ENCODE assay signal across 15 mouse cellular contexts in genomic region chr7:99699106-99699505, GRCm38 (mm10). TPM values are rescaled to one million over a fixed set of nuclear protein-coding genes. Genes with fewer than 3 reads are reported as not detected.
DNase-seq lines count a peak whose midpoint lies in the region; ATAC-seq lines count a peak whose summit lies in the region.
"Had no signal": no experiment of that assay in that cellular context is flagged by ENCODE, and none has a peak within 500 bp of the region (broad histone marks: within the 10 kb centered on the region; RNA-seq: fewer than 3 reads in every experiment).

No protein-coding gene starts in this region.

- H3K27me3 ChIP-seq in embryonic facial prominence, embryonic 14.5 days (replicated peaks; ENCODE audit: control insufficient read depth, insufficient read depth, low read length), result no peaks in the 10 kb centered on the region
- H3K27me3 ChIP-seq in embryonic facial prominence, embryonic 10.5 days (replicated peaks; ENCODE audit: low read depth, poor library complexity, severe bottlenecking), result no peaks in the 10 kb centered on the region
- H3K27me3 ChIP-seq in kidney, embryonic 15.5 days, result no peaks in the 10 kb centered on the region
- H3K27me3 ChIP-seq in neural tube, embryonic 13.5 days, result no peaks in the 10 kb centered on the region
- H3K27me3 ChIP-seq: liver, embryonic 15.5 days had no signal

- H3K4me3 ChIP-seq in embryonic facial prominence, embryonic 14.5 days (ENCODE audit: low read depth, low read length), result no peak overlapping the region
- H3K4me3 ChIP-seq in embryonic facial prominence, embryonic 10.5 days, result no peak overlapping the region
- H3K4me3 ChIP-seq in kidney, embryonic 15.5 days (replicated peaks), result no peak overlapping the region
- H3K4me3 ChIP-seq in neural tube, embryonic 13.5 days, result no peak overlapping the region
- H3K4me3 ChIP-seq: limb, embryonic 10.5 days; liver, embryonic 15.5 days had no signal

- H3K4me2 ChIP-seq in embryonic facial prominence, embryonic 14.5 days (ENCODE audit: low read depth, low read length), result no peak overlapping the region
- H3K4me2 ChIP-seq in kidney, embryonic 15.5 days, result no peak overlapping the region
- H3K4me2 ChIP-seq in neural tube, embryonic 13.5 days, result no peak overlapping the region
- H3K4me2 ChIP-seq: liver, embryonic 15.5 days; midbrain, embryonic 11.5 days had no signal

- WGBS in embryonic facial prominence, embryonic 14.5 days, result 39% methylated on average over 3 of the region's 3 CpGs
- 53% methylated on average over 3 of the region's 3 CpGs for WGBS in embryonic facial prominence, embryonic 10.5 days
- WGBS in kidney, embryonic 15.5 days, result 31% methylated on average over 3 of the region's 3 CpGs
- WGBS in neural tube, embryonic 13.5 days, result 29% methylated on average over 3 of the region's 3 CpGs

- H3K9me3 ChIP-seq in embryonic facial prominence, embryonic 14.5 days (ENCODE audit: control insufficient read depth, low read length), result no peaks in the 10 kb centered on the region
- no peaks in the 10 kb centered on the region for H3K9me3 ChIP-seq in embryonic facial prominence, embryonic 10.5 days
- no peaks in the 10 kb centered on the region for H3K9me3 ChIP-seq in kidney, embryonic 15.5 days (replicated peaks)
- no peaks in the 10 kb centered on the region for H3K9me3 ChIP-seq in neural tube, embryonic 13.5 days
- H3K9me3 ChIP-seq: limb, embryonic 10.5 days; liver, embryonic 15.5 days had no signal

- DNase-seq in embryonic facial prominence, embryonic 14.5 days (ENCODE audit: low spot score), result peak; percentile 26
- no peak for DNase-seq in embryonic facial prominence, embryonic 10.5 days (ENCODE audit: low spot score)
- DNase-seq in kidney, postnatal 4 days, result no peak
- DNase-seq in neural tube, embryonic 10.5 days (ENCODE audit: extremely low spot score, low spot score), result no peak
- no peak for DNase-seq in thymus, postnatal 25 days
- no peak for DNase-seq in ovary, postnatal 10 days (ENCODE audit: low spot score)
- DNase-seq: embryo, embryonic 11 days; retina, postnatal 1 day; spleen, adult 18-20 months; thymus, adult 18-20 months had no signal

- H3K27ac ChIP-seq in embryonic facial prominence, embryonic 14.5 days (replicated peaks; ENCODE audit: low read depth, low read length), result no peak overlapping the region
- no peak overlapping the region for H3K27ac ChIP-seq in embryonic facial prominence, embryonic 10.5 days (replicated peaks)
- H3K27ac ChIP-seq in kidney, embryonic 15.5 days, result peak overlapping the region; percentile 46
- 0 out of 2 replicates have a peak overlapping the region, but pooled peaks have one; percentile 28 for H3K27ac ChIP-seq in neural tube, embryonic 13.5 days (replicated peaks)
- H3K27ac ChIP-seq: limb, embryonic 10.5 days; liver, embryonic 15.5 days had no signal

- no peak overlapping the region for H3K9ac ChIP-seq in embryonic facial prominence, embryonic 14.5 days (ENCODE audit: low read depth, low read length)
- no peak overlapping the region for H3K9ac ChIP-seq in kidney, embryonic 15.5 days
- H3K9ac ChIP-seq in neural tube, embryonic 13.5 days, result no peak overlapping the region
- H3K9ac ChIP-seq: liver, embryonic 15.5 days had no signal

- no peak for ATAC-seq in embryonic facial prominence, embryonic 14.5 days (ENCODE audit: low read depth)
- no peak for ATAC-seq in kidney, embryonic 15.5 days (replicated peaks; ENCODE audit: low FRiP score)
- no peak for ATAC-seq in neural tube, embryonic 13.5 days (ENCODE audit: low read depth)

- peaks cover 13% of the 10 kb centered on the region for H3K4me1 ChIP-seq in embryonic facial prominence, embryonic 14.5 days (ENCODE audit: control insufficient read depth, insufficient read depth, low read length)
- peaks cover 23% of the 10 kb centered on the region for H3K4me1 ChIP-seq in embryonic facial prominence, embryonic 10.5 days
- H3K4me1 ChIP-seq in kidney, embryonic 15.5 days, result peaks cover 23% of the 10 kb centered on the region
- peaks cover 3% of the 10 kb centered on the region; the same call in 1 of the 2 replicates for H3K4me1 ChIP-seq in neural tube, embryonic 13.5 days (replicated peaks)
- H3K4me1 ChIP-seq: liver, embryonic 15.5 days had no signal

- H3K36me3 ChIP-seq in embryonic facial prominence, embryonic 14.5 days (ENCODE audit: control insufficient read depth, insufficient read depth, low read length), result no peaks in the 10 kb centered on the region
- no peaks in the 10 kb centered on the region for H3K36me3 ChIP-seq in embryonic facial prominence, embryonic 10.5 days (replicated peaks)
- no peaks in the 10 kb centered on the region for H3K36me3 ChIP-seq in kidney, embryonic 15.5 days
- H3K36me3 ChIP-seq in neural tube, embryonic 13.5 days, result no peaks in the 10 kb centered on the region
- H3K36me3 ChIP-seq: limb, embryonic 10.5 days; liver, embryonic 15.5 days had no signal

RNA-seq across cellular contexts. Expression of gene Slco2b1, which starts 12.0 kb away (rescaled TPM):
- polyA plus RNA-seq in embryonic facial prominence, embryonic 14.5 days (2014; fragmentation: Nextera tagmentation; extraction: Ambion mirVana), result 3.9 TPM in 2 replicates
- 1.2 and 1.7 TPM in 2 replicates for polyA plus RNA-seq in embryonic facial prominence, embryonic 10.5 days (2016; fragmentation: Nextera tagmentation; extraction: Ambion mirVana)
- 2.4 and 2.8 TPM in 2 replicates for polyA plus RNA-seq in kidney, embryonic 15.5 days (2015; fragmentation: Nextera tagmentation; extraction: Ambion mirVana)
- 5.0 and 5.2 TPM in 2 replicates for polyA plus RNA-seq in neural tube, embryonic 13.5 days (2015; fragmentation: Nextera tagmentation; extraction: Ambion mirVana)

RNA-seq across cellular contexts. Expression of gene Olfr520, which starts 31.0 kb away (rescaled TPM):
- not detected in 2 replicates for polyA plus RNA-seq in embryonic facial prominence, embryonic 14.5 days (2014; fragmentation: Nextera tagmentation; extraction: Ambion mirVana)
- polyA plus RNA-seq in embryonic facial prominence, embryonic 10.5 days (2016; fragmentation: Nextera tagmentation; extraction: Ambion mirVana), result not detected in 2 replicates
- polyA plus RNA-seq in kidney, embryonic 15.5 days (2015; fragmentation: Nextera tagmentation; extraction: Ambion mirVana), result not detected in 2 replicates
- not detected in 2 replicates for polyA plus RNA-seq in neural tube, embryonic 13.5 days (2015; fragmentation: Nextera tagmentation; extraction: Ambion mirVana)
- polyA plus RNA-seq: limb, embryonic 10.5 days; liver, embryonic 15.5 days; midbrain, embryonic 11.5 days had no signal

Comparison
In these comparisons a context has a peak if more than half of its experiments do, and no peak if none do; other contexts are left out.
1. H3K27ac ChIP-seq: peak in kidney, embryonic 15.5 days (single experiment) and neural tube, embryonic 13.5 days (single experiment); none in embryonic facial prominence, embryonic 14.5 days (single experiment) and embryonic facial prominence, embryonic 10.5 days (single experiment).